Mouse (Mus musculus) mammary gland, adult 2 months (tissue): ENCODE results near the gene Nup214. TPM values are rescaled to one million over a fixed set of nuclear protein-coding genes. Genes with fewer than 3 reads are reported as not detected.

ENCODE experiments used
- polyA plus RNA-seq: library from polyadenylated mRNA; depleted of rRNA; stranded (reverse); fragments of >200 nt; gene quantifications from 2 replicates; pipeline ENCODE4 v1.2.3, GENCODE M21; 2012; ENCODE audit warnings: low replicate concordance; rRNA removed

Gene Nup214
- polyA plus RNA-seq, result 34.5 and 37.3 TPM in 2 replicates

DNA sequence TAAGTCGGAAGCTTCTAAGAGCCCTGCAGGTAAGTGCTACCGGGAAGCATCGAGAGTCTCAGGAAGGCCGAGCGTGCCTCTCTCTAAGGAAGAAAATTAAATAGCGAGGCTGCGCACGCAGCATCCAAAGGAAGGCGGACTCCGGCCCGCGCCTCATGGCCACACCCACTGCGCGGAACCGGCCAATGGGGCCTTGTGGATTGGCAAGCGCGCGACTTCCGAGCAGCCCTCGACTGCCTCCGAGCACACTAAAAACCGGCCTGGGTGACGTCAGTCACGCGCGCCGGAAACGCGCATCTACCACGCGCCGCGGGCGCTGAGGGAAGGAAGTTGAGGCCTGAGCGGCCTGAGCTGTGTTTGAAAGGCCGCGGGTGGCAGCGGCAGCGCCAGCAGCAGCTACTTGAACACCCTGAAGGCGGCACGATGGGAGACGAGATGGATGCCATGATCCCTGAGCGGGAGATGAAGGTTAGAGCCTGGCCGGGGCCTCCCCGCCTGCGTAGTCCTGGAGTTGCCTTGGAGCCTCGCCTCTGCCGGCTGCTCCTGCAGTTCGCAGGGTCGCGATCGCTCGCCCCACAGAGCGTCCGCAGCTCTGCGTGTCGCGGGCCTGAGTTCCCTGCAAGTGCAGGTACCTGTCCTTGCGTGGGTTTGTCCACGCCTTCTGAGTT lies at the start of gene Nup214:
TSS of gene Nup214 (plus strand) at position 296 of the 668 bp plus-strand sequence.

DNA sequence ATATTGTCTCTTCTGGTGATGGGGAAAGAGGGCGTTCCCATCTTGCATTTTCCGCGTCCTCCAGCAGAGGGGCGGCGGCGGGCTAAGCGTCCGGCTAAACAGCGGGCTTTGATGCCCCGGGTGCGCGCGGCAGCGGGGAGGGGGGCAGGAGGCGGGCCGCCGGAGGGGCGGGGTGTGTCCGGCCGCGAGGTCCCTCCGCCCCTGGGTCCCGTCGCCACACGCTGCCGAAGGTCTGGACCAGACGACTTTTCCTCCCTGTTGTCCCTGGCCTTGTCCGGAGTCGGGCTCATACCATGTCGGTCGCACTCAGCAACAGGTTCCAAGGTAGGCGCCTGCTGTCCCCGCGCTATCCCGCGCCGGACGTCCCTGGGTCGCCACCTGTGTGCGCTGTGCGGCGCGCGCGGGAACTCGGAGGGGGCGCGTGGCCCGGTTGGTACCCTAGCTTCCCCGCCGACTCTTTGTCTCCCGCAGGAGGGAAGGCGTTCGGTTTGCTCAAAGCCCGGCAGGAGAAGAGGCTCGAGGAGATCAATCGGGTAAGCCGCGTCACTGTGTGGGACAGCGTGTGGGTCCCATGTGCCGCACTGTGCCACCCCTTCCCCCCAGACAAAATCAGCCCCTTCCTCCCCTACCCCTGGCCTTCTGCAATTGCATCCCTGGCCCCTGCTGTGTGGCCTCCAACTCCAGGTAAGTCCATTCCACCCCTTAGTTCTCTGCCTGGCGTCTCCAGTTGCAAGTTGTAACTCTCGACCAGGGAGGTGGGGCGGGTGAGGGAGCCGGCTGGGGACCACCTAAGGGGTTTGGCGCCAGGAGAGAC lies 24.0 kb upstream of the Nup214 start, which contains the start of gene Aif1l:
TSS of gene Aif1l (plus strand) at position 82 of the 814 bp plus-strand sequence.

DNA sequence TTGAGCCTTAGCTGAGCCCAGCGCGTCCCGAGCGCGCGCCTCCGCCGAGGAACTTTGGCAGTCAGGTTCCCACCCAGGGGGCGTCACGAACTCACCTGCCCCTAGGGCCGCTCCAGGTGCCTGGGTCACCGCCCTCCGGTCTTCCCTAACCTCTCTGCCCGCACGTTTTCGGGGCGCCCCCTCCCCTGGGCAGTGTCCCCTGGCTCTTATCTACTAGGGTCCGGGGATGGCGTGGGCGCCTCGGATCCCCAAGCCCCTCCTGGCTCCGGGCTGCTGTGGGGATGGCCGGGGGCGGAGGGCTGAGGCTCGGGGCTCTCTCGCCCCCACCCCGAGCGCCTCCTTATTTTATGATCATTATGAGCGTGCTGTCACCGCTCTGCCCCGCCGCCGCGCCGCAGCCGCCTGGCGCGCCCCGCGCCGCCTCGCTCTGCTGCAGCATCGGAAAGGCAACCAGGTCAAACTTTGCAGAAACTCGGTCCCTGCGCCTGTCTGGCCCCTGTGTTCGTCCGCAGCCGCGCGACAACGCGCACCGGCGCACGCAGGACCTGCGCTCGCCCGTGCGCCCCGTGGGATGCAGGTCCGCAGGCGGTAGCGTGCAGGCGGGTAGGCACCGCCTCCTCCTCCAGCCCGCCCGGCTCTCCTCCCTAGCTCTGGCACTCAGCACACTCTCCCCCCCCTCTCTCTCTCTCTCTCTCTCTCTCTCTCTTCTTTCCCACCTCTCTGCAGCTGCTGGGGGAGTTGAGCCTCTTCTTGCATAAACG lies 110.1 kb downstream of the Nup214 start, which contains the start of gene Fam78a:
TSS of gene Fam78a (minus strand) at position 747 of the 761 bp plus-strand sequence.

DNA sequence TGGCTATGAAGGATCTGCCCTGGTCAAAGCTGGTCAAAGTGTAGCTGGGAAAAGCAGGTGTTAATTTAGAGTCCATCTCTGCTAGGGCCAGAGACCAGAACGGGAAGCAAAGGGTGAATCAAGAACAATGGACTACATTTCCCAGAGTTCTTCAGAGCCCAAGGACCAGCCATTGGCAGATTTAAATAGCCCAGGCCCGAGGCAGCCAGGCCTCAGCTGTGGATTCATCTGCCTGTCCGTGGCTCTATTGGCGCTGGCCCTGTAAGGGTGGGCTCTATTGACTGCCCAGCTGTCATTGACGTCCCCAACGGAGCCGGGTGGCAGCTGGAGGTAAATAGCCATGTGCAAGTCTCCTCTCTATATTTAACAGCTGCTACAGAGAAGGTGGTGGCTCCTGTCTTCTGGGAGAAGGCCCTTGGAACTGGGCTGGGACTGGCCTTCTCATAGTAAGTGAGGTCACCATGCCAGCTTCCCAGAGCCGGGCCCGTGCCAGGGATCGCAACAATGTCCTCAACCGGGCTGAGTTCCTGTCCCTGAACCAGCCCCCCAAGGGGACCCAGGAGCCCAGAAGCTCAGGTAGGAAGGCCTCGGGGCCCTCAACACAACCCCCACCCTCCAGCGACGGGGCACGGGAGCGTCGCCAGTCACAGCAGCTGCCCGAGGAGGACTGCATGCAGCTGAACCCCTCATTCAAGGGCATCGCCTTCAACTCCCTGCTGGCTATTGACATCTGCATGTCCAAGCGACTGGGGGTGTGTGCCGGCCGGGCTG lies 121.3 kb downstream of the Nup214 start, which contains the start of gene Plpp7:
TSS of gene Plpp7 (plus strand) at position 178 of the 771 bp plus-strand sequence.

Other genes with a start within 250 kb of the Nup214 start
- 0.37 and 0.88 TPM in 2 replicates for gene Qrfp, start 163.9 kb upstream of the Nup214 start, polyA plus RNA-seq
- gene Fibcd1, start 128.4 kb upstream of the Nup214 start, polyA plus RNA-seq, result 0.14 and 0.35 TPM in 2 replicates
- gene Lamc3, start 87.1 kb upstream of the Nup214 start, polyA plus RNA-seq, result 21.2 and 29.6 TPM in 2 replicates
- 13.9 and 14.7 TPM in 2 replicates for gene Aif1l, start 24.3 kb upstream of the Nup214 start, polyA plus RNA-seq
- gene Fam78a, start 110.4 kb downstream of the Nup214 start, polyA plus RNA-seq, result 19.5 and 37.4 TPM in 2 replicates
- gene Plpp7, start 121.1 kb downstream of the Nup214 start, polyA plus RNA-seq, result 10.3 and 77.3 TPM in 2 replicates
- gene Prrc2b, start 176.6 kb downstream of the Nup214 start, polyA plus RNA-seq, result 48.9 and 76.3 TPM in 2 replicates